Mouse (Mus musculus): ENCODE results near the gene Tomm34.
A peak's percentile ranks its signal among the peaks of the same experiment; 100 is the strongest.
"Not testable (repeated sequence)": the region's sequence is repeated elsewhere in the genome, so short reads cannot be mapped to it uniquely, and the experiment has no call there.

Tomm34 gene

DNA sequence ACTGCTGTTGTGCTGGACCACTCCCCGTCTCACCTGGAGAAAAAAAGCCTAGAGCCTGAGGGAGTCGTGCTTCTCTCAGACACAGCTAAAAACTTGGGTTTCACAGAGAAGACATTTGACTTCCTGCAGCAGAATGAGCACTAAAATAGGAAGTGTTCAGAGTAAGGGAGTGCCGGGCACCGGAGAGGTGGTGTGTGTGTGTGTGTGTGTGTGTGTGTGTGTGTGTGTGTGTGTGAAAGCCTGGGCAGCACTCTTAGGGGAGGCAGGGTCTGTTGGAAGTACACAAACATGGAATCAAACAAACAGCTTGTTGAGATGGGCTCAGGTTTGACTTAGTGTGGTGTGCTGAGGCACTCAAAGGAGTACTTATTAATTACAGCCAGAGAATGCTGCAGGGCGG, 4.1 kb upstream of the Tomm34 start:
- peak in 1 of 2 experiments; percentile 28 for DNase-seq

DNA sequence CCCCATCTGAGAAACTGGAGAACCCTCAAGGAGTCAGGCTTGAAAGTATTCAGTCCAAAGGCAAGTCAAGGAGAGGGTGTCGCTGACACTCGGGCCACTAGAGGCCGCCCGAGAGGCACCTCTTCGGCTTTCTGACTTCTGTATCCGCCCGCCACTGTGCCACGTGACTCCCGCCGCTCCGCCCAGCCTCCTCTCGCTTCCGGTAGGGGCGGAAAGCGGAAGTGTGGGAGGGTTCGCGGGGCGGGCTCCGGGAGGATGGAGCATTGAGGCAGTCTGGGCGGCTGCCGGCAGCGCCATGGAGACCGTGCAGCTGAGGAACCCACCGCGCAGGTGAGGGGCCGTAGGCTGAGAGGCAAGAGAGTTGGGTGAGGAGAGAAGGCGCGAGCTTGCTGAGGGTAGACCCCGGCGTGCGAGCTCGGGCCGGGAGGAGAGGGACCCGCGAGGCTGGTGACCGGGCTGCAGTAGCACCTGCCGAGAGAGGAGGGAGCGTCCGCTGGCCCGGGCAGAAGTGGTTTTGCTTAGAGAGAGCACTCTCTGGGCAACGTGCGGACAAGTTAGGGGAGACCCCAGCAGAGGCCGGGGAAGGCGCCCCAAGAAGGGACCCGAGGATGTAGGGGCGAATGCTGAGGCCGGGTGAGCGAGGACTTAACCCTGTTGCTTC, 3.1 kb upstream of the Tomm34 start:
- DNase-seq: peak; percentile 99

DNA sequence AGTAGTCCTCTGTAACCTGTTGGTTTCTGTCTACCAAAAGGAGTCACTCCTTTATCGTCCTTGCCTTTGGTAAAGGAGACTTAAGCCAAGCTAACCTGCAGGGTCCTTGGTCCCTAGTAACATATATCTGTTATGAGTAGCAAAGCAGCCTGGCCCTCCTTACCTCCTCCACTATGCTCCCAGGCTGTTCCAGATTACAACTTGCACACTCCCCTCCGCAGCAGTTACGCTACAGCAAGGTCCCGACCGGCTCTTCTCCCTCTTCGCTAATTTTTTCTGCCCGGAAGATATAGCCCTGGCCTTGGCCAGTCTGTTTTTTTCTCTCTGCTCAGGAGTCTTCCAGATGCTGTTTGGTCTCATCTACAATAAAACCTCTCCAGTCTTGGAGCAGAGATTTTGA, 2.2 kb upstream of the Tomm34 start:
- no peak for DNase-seq

DNA sequence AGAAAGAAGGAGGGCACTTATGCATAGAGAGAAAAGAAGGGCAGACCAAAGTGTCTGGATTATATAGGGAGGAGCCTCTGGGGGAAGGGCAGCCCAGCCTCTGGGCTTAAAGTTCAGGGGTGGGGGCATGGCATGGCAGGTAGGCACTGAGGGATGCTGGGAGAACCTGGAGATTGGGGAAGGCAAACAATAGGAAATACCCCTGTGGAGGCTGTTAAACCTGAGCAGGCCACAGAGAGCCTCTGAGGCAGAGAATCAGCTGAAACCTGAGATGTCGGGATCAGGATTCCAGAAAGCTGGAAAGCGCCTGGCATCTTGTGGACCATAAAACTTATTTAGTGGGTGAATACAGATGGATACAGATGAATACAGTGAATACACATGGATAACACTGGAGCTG, 1.1 kb upstream of the Tomm34 start:
- DNase-seq: no peak

DNA sequence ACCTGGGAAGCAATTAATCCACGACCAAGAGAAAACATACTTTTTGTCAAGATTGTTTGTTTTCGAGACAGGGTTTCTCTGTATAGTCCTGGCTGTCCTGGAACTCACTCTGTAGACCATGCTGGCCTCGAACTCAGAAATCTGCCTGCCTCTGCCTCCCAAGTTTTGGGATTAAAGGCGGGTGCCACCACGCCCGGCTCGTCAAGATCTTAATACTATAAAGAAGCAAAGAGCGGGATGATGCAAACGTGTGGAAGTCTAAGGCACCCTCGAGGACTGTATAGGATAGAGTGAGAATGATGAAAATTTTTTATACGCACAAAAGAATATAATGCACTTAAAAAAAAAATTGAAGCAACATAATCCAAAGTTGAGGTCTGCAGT, 460 bp upstream of the Tomm34 start:
- DNase-seq: not testable (repeated sequence)

DNA sequence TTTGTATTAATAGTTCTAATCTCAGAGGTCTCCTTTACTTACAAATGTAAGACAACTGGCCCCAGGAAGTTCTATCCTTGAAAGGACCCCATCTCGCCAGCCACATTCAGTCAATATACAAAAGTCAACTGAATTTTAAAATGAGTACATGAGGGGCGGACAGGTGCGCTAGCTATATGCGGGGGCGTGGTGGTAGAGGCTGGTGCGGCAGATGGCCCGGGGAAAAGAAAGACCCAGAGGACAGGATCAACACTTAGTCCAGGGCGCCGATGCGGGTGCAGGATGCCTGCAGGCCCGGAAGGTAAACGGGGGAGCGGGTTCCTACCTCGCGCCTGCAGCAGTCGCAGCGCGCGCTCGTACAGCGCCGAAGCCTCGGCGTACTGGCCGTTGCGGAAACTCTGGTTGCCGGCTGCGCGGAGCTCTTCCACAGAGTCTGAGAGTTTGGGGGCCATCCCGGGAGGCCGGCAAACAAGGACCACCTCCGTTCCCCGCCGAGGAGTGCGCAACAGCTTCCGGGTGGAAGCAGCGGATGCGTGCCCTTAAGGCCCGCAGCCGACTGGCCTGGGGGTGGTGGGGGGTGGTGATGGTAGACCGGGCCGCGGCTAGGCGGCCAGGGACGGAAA, 716 bp downstream of the Tomm34 start, which contains the start of gene Stk4:
TSS of gene Stk4 (plus strand) at position 181 of the 623 bp plus-strand sequence.
- DNase-seq: peak in 1 of 2 experiments; percentile 39

DNA sequence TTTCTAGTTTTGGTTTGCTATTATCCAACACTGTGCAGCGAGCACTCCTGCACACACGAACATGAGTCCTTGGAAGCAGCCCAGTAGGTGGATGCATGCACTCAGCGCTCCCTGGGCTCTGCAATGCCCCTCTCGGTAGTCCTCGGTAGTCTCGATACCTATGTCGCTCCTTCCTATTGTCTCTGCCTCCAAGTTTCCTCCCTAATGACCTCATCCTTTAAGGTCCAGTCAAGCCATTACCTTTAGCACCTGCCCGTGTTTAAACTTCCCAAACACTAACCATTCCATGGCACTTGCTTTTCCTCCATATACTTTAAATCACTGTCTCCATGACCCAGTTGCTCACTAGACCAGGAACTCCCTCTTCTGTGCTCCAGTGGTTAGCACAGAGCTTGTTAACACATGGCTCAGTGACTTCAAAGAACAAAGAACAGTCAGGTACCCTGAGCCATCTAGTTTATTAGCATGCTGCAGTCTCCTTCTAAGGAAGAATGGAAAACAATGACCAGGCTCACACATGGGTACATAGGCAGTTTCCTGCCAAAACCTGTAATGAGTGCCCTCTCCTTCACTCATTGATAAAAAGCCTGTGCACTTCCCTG, 11.2 kb downstream of the Tomm34 start:
- DNase-seq: no peak

DNA sequence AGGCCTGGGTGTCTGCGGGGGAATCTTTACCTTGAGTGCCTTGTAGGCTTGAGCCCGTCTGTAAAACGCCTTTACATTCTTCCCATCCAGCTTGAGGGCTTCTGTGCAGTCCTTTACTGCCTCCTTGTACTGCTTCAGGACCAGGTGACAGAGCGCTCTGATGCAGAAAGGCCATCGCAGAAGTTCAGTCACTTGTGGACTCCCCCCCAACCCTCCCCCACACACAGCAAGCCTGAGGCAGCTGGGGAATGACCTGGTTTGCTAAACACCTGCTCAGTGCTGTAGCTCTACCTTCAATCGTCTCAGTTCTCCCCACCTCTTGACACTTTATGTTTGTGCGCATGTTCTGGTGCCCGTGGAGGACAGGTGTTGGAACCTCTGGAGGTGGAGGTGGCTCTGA, 16.3 kb downstream of the Tomm34 start:
- no peak for DNase-seq

DNA sequence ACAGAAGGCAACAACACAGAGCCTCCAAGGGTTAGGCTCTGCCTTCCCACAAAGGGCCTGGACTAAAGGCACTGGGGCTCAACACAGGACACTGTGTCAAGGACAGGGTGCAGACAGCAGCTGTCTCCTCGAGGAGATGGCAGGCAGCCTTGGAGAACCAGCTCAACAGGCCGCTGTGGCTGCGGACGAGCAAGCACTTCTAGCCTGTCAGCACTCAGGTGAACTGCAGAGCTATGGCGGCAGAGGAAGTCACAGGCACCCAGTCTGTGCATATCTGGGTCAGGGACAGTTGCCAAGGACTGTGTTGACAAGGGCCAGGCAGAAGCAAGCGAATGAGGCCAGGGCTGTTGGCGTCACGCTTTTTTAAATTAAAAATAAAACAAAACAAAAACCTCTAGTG, 17.2 kb downstream of the Tomm34 start:
- no peak for DNase-seq

DNA sequence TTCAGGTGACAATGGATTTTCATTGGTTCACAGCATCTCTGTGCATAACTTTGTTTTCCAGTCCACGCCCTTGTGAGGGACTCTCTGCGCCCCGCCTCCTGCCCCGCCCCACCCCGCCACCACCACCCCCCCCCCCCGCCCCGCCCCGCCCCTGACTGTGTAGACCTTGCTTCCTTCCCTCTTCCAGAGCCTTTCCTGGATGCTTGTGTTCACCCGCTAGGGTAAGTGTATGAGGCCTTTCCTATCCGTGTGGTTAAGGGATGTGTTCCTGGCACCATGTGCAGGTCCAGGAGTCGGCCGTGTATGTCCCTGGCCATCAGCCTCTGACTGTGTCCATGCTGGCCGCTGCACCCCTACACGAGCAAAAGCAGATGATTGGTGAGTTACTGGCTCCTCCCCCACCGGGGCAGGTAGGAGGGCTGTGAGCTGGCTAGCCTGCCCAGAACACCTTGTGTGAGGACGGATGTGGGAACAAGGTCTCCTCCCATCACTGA, 23.7 kb downstream of the Tomm34 start:
- DNase-seq: peak; percentile 66 to 72

DNA sequence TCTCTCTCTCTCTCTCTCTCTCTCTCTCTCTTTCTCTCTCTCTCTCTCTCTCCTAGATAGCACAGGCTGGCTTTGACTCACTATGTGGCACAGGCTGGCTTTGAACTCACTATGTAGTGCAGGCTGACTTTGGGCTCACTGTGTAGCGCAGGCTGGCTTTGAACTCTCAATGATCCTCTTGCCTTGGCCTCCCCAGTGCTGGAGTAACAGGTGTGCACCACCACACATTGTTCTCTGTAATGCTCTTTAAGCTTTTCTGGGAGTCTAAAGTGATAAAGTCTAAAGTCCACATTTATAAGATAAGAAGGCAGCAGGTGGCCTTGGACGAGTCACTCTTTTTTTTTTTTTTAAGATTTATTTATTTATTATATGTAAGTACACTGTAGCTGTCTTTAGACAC, 29.4 kb downstream of the Tomm34 start:
- no peak for DNase-seq

DNA sequence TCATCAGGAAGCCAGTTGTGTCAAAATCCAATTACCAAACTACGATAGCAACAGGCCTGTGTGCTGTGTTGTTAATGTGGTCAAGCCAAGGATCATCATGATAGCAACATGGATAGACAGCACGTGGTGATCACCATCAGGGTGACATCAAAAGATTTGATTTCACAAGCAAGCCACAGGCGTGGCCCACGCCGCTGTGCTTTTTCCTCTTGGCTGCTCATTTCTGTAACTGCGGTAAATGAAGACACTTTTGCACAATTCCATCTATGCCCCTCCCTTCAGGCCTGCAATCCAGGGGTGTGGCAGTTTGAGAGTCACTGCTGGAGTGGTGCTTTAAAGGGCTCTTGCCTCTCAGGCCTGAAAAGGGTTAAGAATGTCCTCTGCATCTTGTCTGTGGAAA, 30.0 kb downstream of the Tomm34 start:
- DNase-seq: peak; percentile 19 to 30

DNA sequence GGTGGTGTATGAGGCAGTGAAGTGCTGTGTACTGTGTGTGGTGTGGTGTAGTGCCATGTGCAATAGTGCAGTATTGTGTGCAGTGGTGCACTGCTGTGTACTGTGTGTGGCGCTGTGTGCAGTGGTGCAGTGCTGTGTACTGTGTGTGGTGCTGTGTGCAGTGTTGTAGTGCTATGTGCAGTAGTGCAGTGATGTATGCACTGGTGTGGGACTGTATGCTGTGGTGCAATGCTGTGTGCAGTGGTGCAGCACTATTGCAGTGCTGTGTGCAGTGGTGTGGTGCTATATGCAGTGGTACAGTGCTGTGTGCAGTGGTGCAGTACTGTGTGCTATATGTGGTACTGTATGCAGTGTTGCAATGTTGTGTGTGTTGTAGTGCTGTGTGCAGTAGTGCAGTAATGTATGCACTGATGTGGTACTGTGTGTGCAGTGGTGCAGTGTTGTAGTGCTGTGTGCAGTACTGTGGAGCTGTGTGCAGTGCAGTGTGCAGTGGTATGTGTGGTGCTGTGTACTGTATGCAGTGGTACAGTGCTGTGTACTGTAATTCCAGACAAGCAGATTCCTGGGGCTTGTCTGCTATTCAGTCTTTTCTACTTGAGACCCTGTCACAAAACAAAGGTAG, 32.5 kb downstream of the Tomm34 start:
- no peak for DNase-seq

DNA sequence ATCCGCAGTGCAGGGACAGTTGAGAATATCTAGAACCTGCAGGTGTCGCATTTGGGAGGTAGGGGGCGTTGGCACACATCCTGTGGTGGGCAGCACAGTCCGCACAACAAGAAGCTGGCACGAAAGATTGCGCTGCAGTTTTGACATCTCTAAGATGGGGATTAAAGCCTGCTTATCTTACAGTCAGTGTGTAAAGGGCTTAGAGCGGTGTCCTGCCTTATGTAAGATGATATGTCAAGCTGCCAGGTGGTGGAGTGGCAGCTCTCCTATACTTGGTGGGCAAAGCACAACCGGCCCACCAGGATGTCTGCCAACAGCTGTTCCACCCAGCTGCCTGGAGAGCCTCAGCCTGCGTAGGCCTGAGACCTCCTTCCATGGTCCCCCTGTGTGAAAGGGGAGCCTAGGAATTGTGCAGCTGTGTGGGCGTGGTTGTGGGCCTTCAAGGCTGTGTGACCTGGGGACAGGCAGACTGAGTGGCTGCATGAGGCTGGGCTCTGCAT, 34.4 kb downstream of the Tomm34 start:
- no peak for DNase-seq

DNA sequence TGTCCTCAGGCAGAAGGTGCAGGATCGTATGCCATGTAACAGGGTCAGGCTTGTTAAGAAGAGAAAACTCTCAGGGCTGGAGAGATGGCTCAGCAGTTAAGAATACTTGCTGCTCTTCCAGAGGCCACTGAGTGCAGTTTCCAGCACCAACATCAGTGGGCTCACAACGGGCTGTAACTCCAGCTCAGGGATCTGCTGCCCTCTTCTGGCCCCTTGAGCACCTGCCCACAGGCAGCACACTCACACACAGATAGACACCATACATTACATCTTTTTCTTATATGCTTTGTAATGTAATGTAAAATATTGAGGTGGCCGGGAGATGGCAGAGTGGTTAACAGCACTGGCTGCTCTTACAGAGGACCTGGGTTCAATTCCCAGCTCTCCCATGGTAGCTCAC, 38.0 kb downstream of the Tomm34 start:
- DNase-seq: no peak

DNA sequence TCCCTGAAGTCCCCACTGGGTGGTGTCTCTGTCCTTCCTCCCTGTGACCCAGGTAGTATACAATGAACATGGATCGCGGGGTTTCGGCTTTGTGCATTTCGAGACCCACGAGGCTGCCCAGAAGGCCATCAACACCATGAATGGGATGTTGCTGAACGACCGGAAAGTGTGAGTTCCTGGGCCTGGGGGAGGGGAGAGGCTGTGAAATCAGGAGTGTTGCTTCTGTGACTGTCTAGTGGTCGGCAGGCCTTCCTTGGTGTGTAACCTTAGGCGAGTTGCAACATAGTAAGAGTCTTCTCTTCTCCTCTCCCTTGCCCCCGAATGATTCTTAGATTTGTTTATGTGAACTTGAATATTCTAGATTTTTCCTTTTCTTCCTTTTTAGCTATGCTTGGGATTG, 39.8 kb downstream of the Tomm34 start:
- DNase-seq: no peak

DNA sequence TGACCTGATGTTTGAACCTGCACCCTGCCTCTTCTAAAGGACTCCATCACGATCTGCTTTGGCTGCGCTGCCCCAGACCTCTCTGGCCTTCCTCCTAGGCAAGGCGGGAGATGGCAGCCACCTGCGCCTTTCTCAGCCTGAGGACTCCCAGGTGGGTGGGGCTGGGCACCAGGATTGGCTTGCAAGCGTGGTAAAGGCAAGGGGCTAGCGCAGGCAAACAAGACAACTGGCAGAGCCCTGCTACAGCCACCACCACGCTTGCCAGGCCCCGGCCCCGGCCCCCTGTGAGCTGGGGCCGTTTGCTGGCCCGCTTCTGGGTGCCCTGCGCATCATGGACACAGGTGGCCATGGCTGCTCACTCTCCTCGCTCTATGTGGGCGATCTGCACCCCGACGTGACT, 45.8 kb downstream of the Tomm34 start, which contains the start of gene Pabpc1l:
TSS of gene Pabpc1l (plus strand) at position 301 of the 400 bp plus-strand sequence.
- no peak for DNase-seq

DNA sequence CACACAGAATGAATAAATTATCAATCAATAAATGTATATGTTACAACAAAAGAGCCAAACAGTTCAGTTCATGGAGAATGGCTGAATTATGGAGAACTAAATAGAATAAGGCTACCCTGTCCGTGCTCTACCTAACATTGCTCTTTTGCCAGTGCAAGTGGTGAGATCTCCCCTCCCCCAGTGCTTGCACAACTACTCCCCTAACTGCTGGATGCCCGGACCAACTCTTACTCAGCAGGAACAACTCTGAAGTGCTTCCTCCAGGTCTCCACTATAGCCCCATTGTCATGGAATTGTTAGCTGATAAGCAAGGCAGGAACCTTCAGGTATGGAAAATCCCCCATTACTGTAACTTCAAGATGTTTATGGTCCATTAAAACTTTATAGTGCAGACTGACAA, 48.9 kb downstream of the Tomm34 start:
- peak in 1 of 2 experiments; percentile 25 for DNase-seq

DNA sequence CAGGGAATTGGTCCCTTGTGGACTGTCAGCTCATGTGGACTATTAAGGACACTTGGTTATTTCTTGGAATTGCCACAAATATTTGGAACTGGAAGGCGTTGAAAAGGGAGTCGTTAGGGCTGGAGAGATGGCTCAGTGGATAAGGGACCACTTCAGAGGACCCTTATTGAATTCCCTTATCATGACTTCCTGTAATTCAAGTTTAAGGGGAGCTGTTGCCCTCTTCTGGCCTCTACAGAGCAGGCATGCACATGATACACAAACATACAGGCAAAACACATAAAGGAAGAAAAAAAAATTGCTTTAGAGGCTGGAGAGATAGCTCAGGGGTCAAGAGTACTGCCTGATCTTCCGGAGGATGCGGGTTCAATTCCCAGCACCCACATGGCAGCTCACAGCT, 51.0 kb downstream of the Tomm34 start:
- no peak for DNase-seq

DNA sequence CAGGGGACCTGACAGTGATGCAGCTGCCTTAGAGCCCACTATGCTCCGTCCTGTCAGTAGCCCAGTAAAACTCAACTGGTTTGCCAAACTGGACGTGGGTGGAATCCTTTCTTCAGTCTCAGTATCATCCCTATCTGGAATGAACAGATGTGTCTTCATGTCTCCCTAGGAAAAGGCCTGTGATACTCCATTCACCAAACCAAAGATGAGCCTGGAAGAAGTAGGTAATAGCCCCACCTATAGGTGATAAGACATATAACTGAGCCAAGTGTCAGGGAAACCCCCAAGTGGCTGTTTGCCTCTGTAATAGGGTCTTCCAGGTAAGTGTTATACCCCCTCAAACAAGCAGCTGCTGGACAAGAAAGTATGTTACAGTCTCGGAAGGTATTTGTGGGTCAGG, 52.1 kb downstream of the Tomm34 start:
- DNase-seq: no peak

DNA sequence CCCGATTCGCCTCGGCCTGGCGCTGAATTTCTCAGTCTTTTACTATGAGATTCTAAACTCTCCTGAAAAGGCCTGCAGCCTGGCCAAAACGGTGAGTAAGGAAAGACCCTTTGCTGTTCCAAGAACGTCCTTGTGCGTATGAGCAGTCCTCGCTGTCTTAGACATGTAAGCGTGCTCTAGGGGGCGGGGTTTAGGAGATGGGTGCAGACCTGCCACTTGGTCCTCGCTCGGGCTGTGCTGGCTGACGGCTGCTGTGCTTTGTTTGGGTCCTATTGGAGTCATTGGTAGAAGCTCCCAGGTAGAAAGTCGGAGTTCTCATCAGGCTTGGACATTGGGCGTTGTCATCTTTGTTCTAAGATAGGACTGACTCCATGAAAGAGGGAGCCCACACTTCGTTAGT, 55.7 kb downstream of the Tomm34 start:
- DNase-seq: no peak

DNA sequence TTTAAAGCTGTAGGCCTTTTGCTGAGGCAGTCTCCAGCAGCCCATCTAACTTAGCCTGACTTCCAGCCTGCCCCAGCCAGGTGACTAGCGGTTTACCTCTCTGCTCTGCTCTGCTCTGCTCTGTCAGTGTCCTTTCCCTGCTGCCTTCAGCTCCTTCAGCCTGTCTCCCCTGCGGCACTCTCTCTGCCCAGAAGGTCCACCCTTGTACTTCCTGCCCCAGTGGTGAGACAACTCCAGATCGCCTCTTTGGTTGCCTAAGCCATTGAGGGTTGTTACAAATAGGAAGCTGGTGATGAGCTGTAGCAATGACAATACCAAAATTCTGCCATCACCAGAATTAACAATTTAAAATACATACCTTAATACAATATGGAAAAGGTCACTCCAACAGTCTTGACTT, 60.0 kb downstream of the Tomm34 start:
- DNase-seq: no peak

DNA sequence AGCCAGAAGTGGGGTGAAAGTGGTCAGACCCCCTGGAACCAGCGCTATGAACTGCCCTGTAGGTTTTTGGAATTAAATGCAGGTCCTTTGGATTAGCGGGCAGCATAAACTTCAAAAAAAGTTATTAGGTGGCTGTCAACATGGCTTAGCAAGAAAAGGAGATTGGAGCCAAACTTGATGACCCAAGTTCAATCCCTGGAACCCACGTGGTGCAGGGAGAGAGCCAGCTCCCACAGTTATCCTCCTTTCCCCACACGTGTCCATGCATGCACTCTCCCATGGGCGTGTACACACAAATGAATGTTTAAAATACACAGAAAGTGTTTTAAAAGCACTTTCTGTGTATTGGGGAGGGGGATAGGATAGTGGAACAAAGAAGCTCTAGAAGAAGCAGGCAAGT, 60.5 kb downstream of the Tomm34 start:
- no peak for DNase-seq

DNA sequence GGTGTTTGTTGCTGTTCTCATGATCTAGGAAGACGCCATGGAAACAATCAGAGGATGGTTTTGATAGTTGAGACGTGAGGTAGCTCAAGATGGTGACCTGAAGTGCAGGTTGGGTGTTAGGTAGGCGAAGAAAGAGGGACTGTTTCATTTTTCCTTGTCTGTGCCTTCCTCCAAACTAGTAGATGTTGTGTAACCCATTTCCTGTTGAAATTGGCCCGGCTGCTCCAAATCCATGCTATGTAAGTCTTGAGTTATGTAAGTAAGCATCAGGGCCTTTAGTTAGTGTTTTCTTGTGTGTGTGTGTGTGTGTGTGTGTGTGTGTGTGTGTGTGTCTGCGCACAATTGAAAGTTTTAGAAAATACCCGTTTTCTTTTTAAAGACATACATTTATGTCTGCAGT, 61.7 kb downstream of the Tomm34 start:
- DNase-seq: peak; percentile 34 to 60
